Mouse (Mus musculus): ENCODE measurements around the gene Ttc9.

GRCm38 (mm10) chr12:81596547-81597262, 34.3 kb upstream of the Ttc9 start:
- TF ChIP-seq CHD2 (IDR thresholded peaks at IDR 0.05; ENCODE audit: low read depth, low read length), result no peak
- no peak for TF ChIP-seq ZNF384 (IDR thresholded peaks at IDR 0.05; ENCODE audit: low read depth, low read length)

Data from ES-E14 (cell line).